Mouse (Mus musculus) adrenal gland, postnatal 25 days (tissue): ENCODE results near the gene Ggt1. TPM values are rescaled to one million over a fixed set of nuclear protein-coding genes. Genes with fewer than 3 reads are reported as not detected.
"Not testable (repeated sequence)": the region's sequence is repeated elsewhere in the genome, so short reads cannot be mapped to it uniquely, and the experiment has no call there.

Experiments used
- DNase-seq: peaks from one replicate; pipeline ENCODE4 v3.0.0; 2021; ENCODE audit warnings: mixed read lengths
- total RNA-seq: library from RNA; stranded (reverse); gene quantifications from 2 replicates; pipeline ENCODE4 v1.2.3, GENCODE M21; 2021

The Ggt1 gene
- total RNA-seq, 1 experiment from 2014 or later: not detected

- no peak for DNase-seq
Measured at GRCm38 (mm10) chr10:75551175-75551574, 10.2 kb upstream of the Ggt1 start.

GRCm38 (mm10) chr10:75552106-75552505, 9.3 kb upstream of the Ggt1 start:
- DNase-seq: no peak

- DNase-seq: no peak
Measured at GRCm38 (mm10) chr10:75552701-75553450, 8.5 kb upstream of the Ggt1 start.

- DNase-seq: no peak
Measured at GRCm38 (mm10) chr10:75554090-75554489, 7.3 kb upstream of the Ggt1 start.

- no peak for DNase-seq
Measured at GRCm38 (mm10) chr10:75555557-75555956, 5.8 kb upstream of the Ggt1 start.

- DNase-seq: peak; percentile 26
Measured at GRCm38 (mm10) chr10:75556026-75556425, 5.4 kb upstream of the Ggt1 start.

GRCm38 (mm10) chr10:75558515-75558914, 2.9 kb upstream of the Ggt1 start:
- DNase-seq: no peak

GRCm38 (mm10) chr10:75559041-75559675, 2.2 kb upstream of the Ggt1 start:
- DNase-seq: no peak

GRCm38 (mm10) chr10:75559676-75560548, 1.5 kb upstream of the Ggt1 start, which contains the start of gene Lrrc75b:
Gene Lrrc75b, minus strand, starts transcription at chr10:75560330.
- peak; percentile 67 for DNase-seq

- DNase-seq: no peak
Measured at GRCm38 (mm10) chr10:75560549-75560899, 880 bp upstream of the Ggt1 start.

GRCm38 (mm10) chr10:75562596-75562995, 1.2 kb downstream of the Ggt1 start:
- no peak for DNase-seq

- DNase-seq: no peak
Measured at GRCm38 (mm10) chr10:75564687-75565265, 3.4 kb downstream of the Ggt1 start.

- no peak for DNase-seq
Measured at GRCm38 (mm10) chr10:75565436-75565835, 4.0 kb downstream of the Ggt1 start.

GRCm38 (mm10) chr10:75565906-75566305, 4.5 kb downstream of the Ggt1 start:
- DNase-seq: no peak

GRCm38 (mm10) chr10:75566321-75566720, 4.9 kb downstream of the Ggt1 start:
- no peak for DNase-seq

- not testable (repeated sequence) for DNase-seq
Measured at GRCm38 (mm10) chr10:75566765-75567164, 5.4 kb downstream of the Ggt1 start.

- no peak for DNase-seq
Measured at GRCm38 (mm10) chr10:75568029-75568428, 6.6 kb downstream of the Ggt1 start.

GRCm38 (mm10) chr10:75568441-75568840, 7.0 kb downstream of the Ggt1 start:
- DNase-seq: no peak

- DNase-seq: no peak
Measured at GRCm38 (mm10) chr10:75568851-75569250, 7.4 kb downstream of the Ggt1 start.

GRCm38 (mm10) chr10:75570981-75571657, 9.7 kb downstream of the Ggt1 start:
- DNase-seq: no peak

GRCm38 (mm10) chr10:75571937-75572336, 10.5 kb downstream of the Ggt1 start:
- no peak for DNase-seq

- no peak for DNase-seq
Measured at GRCm38 (mm10) chr10:75573181-75573580, 11.8 kb downstream of the Ggt1 start.
